Mouse (Mus musculus) lung, adult 2 months (tissue): ENCODE results near the gene Fam169b.
"Not testable (repeated sequence)": the region's sequence is repeated elsewhere in the genome, so short reads cannot be mapped to it uniquely, and the experiment has no call there.

ENCODE experiments used
- CTCF ChIP-seq: fragments of 200-500 bp; IDR thresholded peaks from 2 replicates; pipeline ENCODE4 v1.5.1; 2011; ENCODE audit warnings: mild to moderate bottlenecking, low read length, control low read depth; ENCODE audit not compliant: insufficient read depth
- POLR2A ChIP-seq: fragments of 200-500 bp; IDR thresholded peaks from 2 replicates; pipeline ENCODE4 v1.6.1; 2011; ENCODE audit warnings: low read depth, mild to moderate bottlenecking, control low read depth, low read length, borderline replicate concordance; ENCODE audit errors: extremely low read depth

- not testable (repeated sequence) for TF ChIP-seq CTCF, POLR2A
Observed at GRCm38 (mm10) chr7:68283133-68283520, 9.5 kb downstream of the Fam169b start.
